Mouse (Mus musculus): Measurements from ENCODE around the gene Ces2h.
"Not testable (repeated sequence)": the region's sequence is repeated elsewhere in the genome, so short reads cannot be mapped to it uniquely, and the experiment has no call there.

Ces2h gene

GRCm38 (mm10) chr8:105000586-105000985 lies at the start of gene Ces2h:
Ces2h (plus strand) TSS chr8:105000853.
- no peak for DNase-seq (ENCODE audit: low spot score)

- peak; percentile 16 for DNase-seq (ENCODE audit: low spot score)
Observed at GRCm38 (mm10) chr8:104961537-104961961, 39.1 kb upstream of the Ces2h start, which contains the start of gene Ces2g. Ces2g (plus strand) TSS chr8:104961718.

GRCm38 (mm10) chr8:104962229-104962901 lies 38.3 kb upstream of the Ces2h start:
- no peak for DNase-seq (ENCODE audit: low spot score)

- no peak for DNase-seq (ENCODE audit: low spot score)
Observed at GRCm38 (mm10) chr8:104963375-104963894, 37.2 kb upstream of the Ces2h start.

GRCm38 (mm10) chr8:104984126-104984525 lies 16.5 kb upstream of the Ces2h start:
- DNase-seq (ENCODE audit: low spot score), result no peak

GRCm38 (mm10) chr8:104984942-104985341 lies 15.7 kb upstream of the Ces2h start:
- DNase-seq (ENCODE audit: low spot score), result no peak

GRCm38 (mm10) chr8:104998191-104998590 lies 2.5 kb upstream of the Ces2h start:
- no peak for DNase-seq (ENCODE audit: low spot score)

GRCm38 (mm10) chr8:104999183-104999582 lies 1.5 kb upstream of the Ces2h start:
- no peak for DNase-seq (ENCODE audit: low spot score)

GRCm38 (mm10) chr8:105010000-105010399 lies 9.3 kb downstream of the Ces2h start:
- DNase-seq (ENCODE audit: low spot score), result no peak

GRCm38 (mm10) chr8:105011136-105011535 lies 10.5 kb downstream of the Ces2h start:
- DNase-seq (ENCODE audit: low spot score), result no peak

- DNase-seq (ENCODE audit: low spot score), result no peak
Observed at GRCm38 (mm10) chr8:105014391-105014790, 13.7 kb downstream of the Ces2h start.

GRCm38 (mm10) chr8:105021954-105022353 lies 21.3 kb downstream of the Ces2h start:
- DNase-seq (ENCODE audit: low spot score), result no peak

- DNase-seq (ENCODE audit: low spot score), result no peak
Observed at GRCm38 (mm10) chr8:105023087-105023486, 22.4 kb downstream of the Ces2h start.

GRCm38 (mm10) chr8:105025050-105025449 lies 24.4 kb downstream of the Ces2h start:
- DNase-seq (ENCODE audit: low spot score), result peak; percentile 8

- no peak for DNase-seq (ENCODE audit: low spot score)
Observed at GRCm38 (mm10) chr8:105043510-105043909, 42.9 kb downstream of the Ces2h start.

- no peak for DNase-seq (ENCODE audit: low spot score)
Observed at GRCm38 (mm10) chr8:105045824-105046401, 45.3 kb downstream of the Ces2h start.

- no peak for DNase-seq (ENCODE audit: low spot score)
Observed at GRCm38 (mm10) chr8:105048371-105048854, 47.8 kb downstream of the Ces2h start, which contains the start of gene Ces3a. Ces3a (plus strand) TSS chr8:105048601.

GRCm38 (mm10) chr8:105056211-105056610 lies 55.6 kb downstream of the Ces2h start:
- DNase-seq (ENCODE audit: low spot score), result no peak

- DNase-seq (ENCODE audit: low spot score), result no peak
Observed at GRCm38 (mm10) chr8:105060056-105060455, 59.4 kb downstream of the Ces2h start.

GRCm38 (mm10) chr8:105066761-105067160 lies 66.1 kb downstream of the Ces2h start:
- peak; percentile 64 for DNase-seq (ENCODE audit: low spot score)

- not testable (repeated sequence) for DNase-seq (ENCODE audit: low spot score)
Observed at GRCm38 (mm10) chr8:105067905-105068304, 67.3 kb downstream of the Ces2h start.

- no peak for DNase-seq (ENCODE audit: low spot score)
Observed at GRCm38 (mm10) chr8:105068971-105069370, 68.3 kb downstream of the Ces2h start.
